Mouse (Mus musculus): ENCODE data around the gene Muc15.

DNA sequence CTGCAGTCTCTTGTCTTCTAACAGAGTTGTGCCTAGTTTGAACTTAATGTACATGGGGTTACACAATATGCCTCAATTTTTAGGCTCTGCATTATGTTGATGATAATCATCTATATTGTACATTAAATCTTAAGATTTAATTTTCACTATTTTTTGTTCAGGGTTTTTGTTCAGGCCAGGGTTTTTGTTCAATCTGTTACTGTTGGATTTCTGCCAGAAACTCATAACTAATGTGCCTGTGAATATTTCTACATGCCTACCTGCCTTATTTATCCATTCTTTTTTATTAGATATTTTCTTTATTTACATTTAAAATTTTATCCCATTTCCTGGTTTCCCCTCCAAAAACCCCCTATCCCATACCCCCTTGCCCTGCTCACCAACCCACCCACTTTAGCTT, 5.0 kb downstream of the Muc15 start:
- TF ChIP-seq POLR2A (IDR thresholded peaks at IDR 0.05; ENCODE audit: borderline replicate concordance, extremely low read depth, insufficient read depth, insufficient read length, poor library complexity, severe bottlenecking) (no peak), CTCF (IDR thresholded peaks at IDR 0.05; ENCODE audit: borderline replicate concordance, extremely low read depth, insufficient read depth, insufficient read length) (no peak)

Measured in brain, embryonic 14.5 days (tissue).